Mouse (Mus musculus): ENCODE measurements around the gene Tob2. TPM values are rescaled to one million over a fixed set of nuclear protein-coding genes. Genes with fewer than 3 reads are reported as not detected.

Tob2 gene
- polyA plus RNA-seq, 1 experiment from 2014 or later: 17.8 TPM

GRCm38 (mm10) chr15:81804172-81804571, 54.4 kb downstream of the Tob2 start:
- H3K27me3 ChIP-seq (ENCODE audit: control insufficient read depth, insufficient read depth, low read length): no peaks in the 10 kb centered on the region
- H3K4me3 ChIP-seq (ENCODE audit: low read length): no peak overlapping the region
- H3K4me2 ChIP-seq (ENCODE audit: low read depth, low read length): peak overlapping the region; percentile 69; the same call in 1 of the 2 replicates
- H3K27ac ChIP-seq (ENCODE audit: low read length): no peak overlapping the region
- H3K9ac ChIP-seq (ENCODE audit: low read length): peak overlapping the region; percentile 37
- H3K9me3 ChIP-seq (replicated peaks; ENCODE audit: control insufficient read depth, low read length): no peaks in the 10 kb centered on the region
- WGBS: 96% methylated on average over 1 of the region's 1 CpGs
- H3K36me3 ChIP-seq (ENCODE audit: control insufficient read depth, insufficient read depth): no peaks in the 10 kb centered on the region
- no peak for ATAC-seq (replicated peaks; ENCODE audit: extremely low read depth, insufficient read depth, low FRiP score)
- peaks cover 50% of the 10 kb centered on the region for H3K4me1 ChIP-seq (ENCODE audit: control insufficient read depth, insufficient read depth, low read length)

- peak overlapping the region; percentile 69 for H3K4me2 ChIP-seq (ENCODE audit: low read depth, low read length)
- H3K27ac ChIP-seq (ENCODE audit: low read length): peak overlapping the region; percentile 84
- 41% methylated on average over 4 of the region's 4 CpGs for WGBS
- H3K4me3 ChIP-seq (ENCODE audit: low read length): peak overlapping the region; percentile 48
- no peaks in the 10 kb centered on the region for H3K36me3 ChIP-seq (ENCODE audit: control insufficient read depth, insufficient read depth)
- no peak for ATAC-seq (replicated peaks; ENCODE audit: extremely low read depth, insufficient read depth, low FRiP score)
- H3K4me1 ChIP-seq (ENCODE audit: control insufficient read depth, insufficient read depth, low read length): peaks cover 45% of the 10 kb centered on the region
- peak overlapping the region; percentile 59 for H3K9ac ChIP-seq (ENCODE audit: low read length)
- H3K9me3 ChIP-seq (replicated peaks; ENCODE audit: control insufficient read depth, low read length): no peaks in the 10 kb centered on the region
- H3K27me3 ChIP-seq (ENCODE audit: control insufficient read depth, insufficient read depth, low read length): no peaks in the 10 kb centered on the region
Observed at GRCm38 (mm10) chr15:81803425-81803951, 55.1 kb downstream of the Tob2 start.

GRCm38 (mm10) chr15:81802941-81803351, 55.6 kb downstream of the Tob2 start:
- H3K9me3 ChIP-seq (replicated peaks; ENCODE audit: control insufficient read depth, low read length): no peaks in the 10 kb centered on the region
- peak; percentile 3; the same call in 1 of the 2 replicates for ATAC-seq (replicated peaks; ENCODE audit: extremely low read depth, insufficient read depth, low FRiP score)

GRCm38 (mm10) chr15:81802001-81802890, 56.4 kb downstream of the Tob2 start, which contains the start of gene Tef:
TSS of gene Tef (plus strand) at chr15:81802421.
- H3K4me2 ChIP-seq (ENCODE audit: low read depth, low read length): peak within 1 kb of the TSS; percentile 69
- no peaks in the 10 kb centered on the region for H3K36me3 ChIP-seq (ENCODE audit: control insufficient read depth, insufficient read depth)
- H3K27ac ChIP-seq (ENCODE audit: low read length): peak within 1 kb of the TSS; percentile 84
- no peaks in the 10 kb centered on the region for H3K9me3 ChIP-seq (replicated peaks; ENCODE audit: control insufficient read depth, low read length)
- peaks cover 45% of the 10 kb centered on the region for H3K4me1 ChIP-seq (ENCODE audit: control insufficient read depth, insufficient read depth, low read length)
- no peaks in the 10 kb centered on the region for H3K27me3 ChIP-seq (ENCODE audit: control insufficient read depth, insufficient read depth, low read length)
- H3K9ac ChIP-seq (ENCODE audit: low read length): peak within 1 kb of the TSS; percentile 59
- H3K4me3 ChIP-seq (ENCODE audit: low read length): peak within 1 kb of the TSS; percentile 48
- WGBS: 14% methylated on average over 19 of the region's 19 CpGs
- ATAC-seq (replicated peaks; ENCODE audit: extremely low read depth, insufficient read depth, low FRiP score): peak; percentile 98

More at GRCm38 (mm10) chr15:81802941-81803351, 55.6 kb downstream of the Tob2 start:
- Histone ChIP-seq H3K4me3 (ENCODE audit: low read length) (peak overlapping the region; percentile 48), H3K4me1 (ENCODE audit: control insufficient read depth, insufficient read depth, low read length) (peaks cover 45% of the 10 kb centered on the region), H3K4me2 (ENCODE audit: low read depth, low read length) (peak overlapping the region; percentile 69), H3K27me3 (ENCODE audit: control insufficient read depth, insufficient read depth, low read length) (no peaks in the 10 kb centered on the region), H3K9ac (ENCODE audit: low read length) (peak overlapping the region; percentile 59), H3K27ac (ENCODE audit: low read length) (peak overlapping the region; percentile 84), H3K36me3 (ENCODE audit: control insufficient read depth, insufficient read depth) (no peaks in the 10 kb centered on the region)
- WGBS: 11% methylated on average over 8 of the region's 8 CpGs

GRCm38 (mm10) chr15:81800391-81800790, 58.2 kb downstream of the Tob2 start:
- no peak for ATAC-seq (replicated peaks; ENCODE audit: extremely low read depth, insufficient read depth, low FRiP score)
- Histone ChIP-seq H3K9ac (ENCODE audit: low read length) (no peak overlapping the region), H3K9me3 (replicated peaks; ENCODE audit: control insufficient read depth, low read length) (no peaks in the 10 kb centered on the region), H3K4me2 (ENCODE audit: low read depth, low read length) (no peak overlapping the region), H3K27ac (ENCODE audit: low read length) (no peak overlapping the region), H3K27me3 (ENCODE audit: control insufficient read depth, insufficient read depth, low read length) (no peaks in the 10 kb centered on the region), H3K4me3 (ENCODE audit: low read length) (no peak overlapping the region), H3K4me1 (ENCODE audit: control insufficient read depth, insufficient read depth, low read length) (peaks cover 32% of the 10 kb centered on the region), H3K36me3 (ENCODE audit: control insufficient read depth, insufficient read depth) (no peaks in the 10 kb centered on the region)
- 69% methylated on average over 3 of the region's 3 CpGs for WGBS

GRCm38 (mm10) chr15:81798421-81798820, 60.2 kb downstream of the Tob2 start:
- Histone ChIP-seq H3K4me3 (ENCODE audit: low read length) (no peak overlapping the region), H3K4me2 (ENCODE audit: low read depth, low read length) (no peak overlapping the region), H3K9me3 (replicated peaks; ENCODE audit: control insufficient read depth, low read length) (no peaks in the 10 kb centered on the region), H3K36me3 (ENCODE audit: control insufficient read depth, insufficient read depth) (0 out of 2 replicates have a peak, but pooled peaks cover 3% of the 10 kb centered on the region), H3K27me3 (ENCODE audit: control insufficient read depth, insufficient read depth, low read length) (no peaks in the 10 kb centered on the region), H3K9ac (ENCODE audit: low read length) (no peak overlapping the region), H3K4me1 (ENCODE audit: control insufficient read depth, insufficient read depth, low read length) (peaks cover 12% of the 10 kb centered on the region), H3K27ac (ENCODE audit: low read length) (no peak overlapping the region)
- 83% methylated on average over 4 of the region's 4 CpGs for WGBS
- ATAC-seq (replicated peaks; ENCODE audit: extremely low read depth, insufficient read depth, low FRiP score): no peak

Other genes with a start within 250 kb of the Tob2 start
- gene L3mbtl2, start 194.9 kb downstream of the Tob2 start, polyA plus RNA-seq (2015; fragmentation: Nextera tagmentation; extraction: Ambion mirVana): 16.9 and 17.4 TPM in 2 replicates
- gene Chadl, start 161.5 kb downstream of the Tob2 start, polyA plus RNA-seq (2015; fragmentation: Nextera tagmentation; extraction: Ambion mirVana): 1.2 and 1.7 TPM in 2 replicates
- 18.0 and 19.2 TPM in 2 replicates for gene Zc3h7b, start 113.7 kb downstream of the Tob2 start, polyA plus RNA-seq (2015; fragmentation: Nextera tagmentation; extraction: Ambion mirVana)
- 75.9 and 83.6 TPM in 2 replicates for gene Rangap1, start 113.3 kb downstream of the Tob2 start, polyA plus RNA-seq (2015; fragmentation: Nextera tagmentation; extraction: Ambion mirVana)
- gene Tef, start 56.4 kb downstream of the Tob2 start, polyA plus RNA-seq (2015; fragmentation: Nextera tagmentation; extraction: Ambion mirVana): 23.2 and 25.1 TPM in 2 replicates
- 98.6 and 103 TPM in 2 replicates for gene Phf5a, start 13.1 kb upstream of the Tob2 start, polyA plus RNA-seq (2015; fragmentation: Nextera tagmentation; extraction: Ambion mirVana)
- 769 and 804 TPM in 2 replicates for gene Aco2, start 13.5 kb upstream of the Tob2 start, polyA plus RNA-seq (2015; fragmentation: Nextera tagmentation; extraction: Ambion mirVana)
- 157 and 161 TPM in 2 replicates for gene Polr3h, start 67.4 kb upstream of the Tob2 start, polyA plus RNA-seq (2015; fragmentation: Nextera tagmentation; extraction: Ambion mirVana)
- 5.4 and 6.1 TPM in 2 replicates for gene Csdc2, start 78.0 kb upstream of the Tob2 start, polyA plus RNA-seq (2015; fragmentation: Nextera tagmentation; extraction: Ambion mirVana)
- 22.4 and 24.3 TPM in 2 replicates for gene Pmm1, start 102.1 kb upstream of the Tob2 start, polyA plus RNA-seq (2015; fragmentation: Nextera tagmentation; extraction: Ambion mirVana)
- not detected in 2 replicates for gene 1700029P11Rik, start 121.7 kb upstream of the Tob2 start, polyA plus RNA-seq (2015; fragmentation: Nextera tagmentation; extraction: Ambion mirVana)
- 76.8 and 113 TPM in 2 replicates for gene Xrcc6, start 129.0 kb upstream of the Tob2 start, polyA plus RNA-seq (2015; fragmentation: Nextera tagmentation; extraction: Ambion mirVana)
- 22.4 and 37.4 TPM in 2 replicates for gene Desi1, start 175.1 kb upstream of the Tob2 start, polyA plus RNA-seq (2015; fragmentation: Nextera tagmentation; extraction: Ambion mirVana)
- 174 and 210 TPM in 2 replicates for gene Snu13, start 188.8 kb upstream of the Tob2 start, polyA plus RNA-seq (2015; fragmentation: Nextera tagmentation; extraction: Ambion mirVana)
- not detected in 2 replicates for gene 4930407I10Rik, start 200.4 kb upstream of the Tob2 start, polyA plus RNA-seq (2015; fragmentation: Nextera tagmentation; extraction: Ambion mirVana)
- gene Mei1, start 211.2 kb upstream of the Tob2 start, polyA plus RNA-seq (2015; fragmentation: Nextera tagmentation; extraction: Ambion mirVana): not detected in 2 replicates